Mouse (Mus musculus) myocyte (in vitro differentiated cells): ENCODE results near the gene Arel1.

ENCODE experiments used
- E2F4 ChIP-seq: IDR thresholded peaks from one replicate; pipeline ENCODE4 v1.6.1; 2011; ENCODE audit warnings: mild to moderate bottlenecking, control low read depth, moderate library complexity; ENCODE audit not compliant: insufficient read depth
- MAX ChIP-seq: IDR thresholded peaks from one replicate; pipeline ENCODE4 v1.6.1; 2011; ENCODE audit warnings: low read depth, mild to moderate bottlenecking, control low read depth
- MYOD1 ChIP-seq, 3 experiments: IDR thresholded peaks; one replicate each; pipeline ENCODE4 v1.6.1; 2011; ENCODE audit warnings: control low read depth in 2 of 3, low read depth in 2 of 3, mild to moderate bottlenecking in 2 of 3, moderate library complexity in 1 of 3; ENCODE audit not compliant: insufficient read length in 2 of 3, control insufficient read depth in 1 of 3
- MYOG ChIP-seq, 3 experiments: IDR thresholded peaks; one replicate each; pipeline ENCODE4 v1.6.1; 2011; ENCODE audit warnings: control low read depth in 2 of 3, low read depth in 2 of 3, mild to moderate bottlenecking in 2 of 3; ENCODE audit not compliant: insufficient read length in 2 of 3, control insufficient read depth in 1 of 3, insufficient read depth in 1 of 3
- POLR2A ChIP-seq: IDR thresholded peaks from one replicate; pipeline ENCODE4 v1.6.1; 2011; ENCODE audit warnings: low read depth, mild to moderate bottlenecking, control low read depth, moderate library complexity; ENCODE audit not compliant: insufficient read length
- TCF12 ChIP-seq: IDR thresholded peaks from one replicate; pipeline ENCODE4 v1.6.1; 2011; ENCODE audit warnings: mild to moderate bottlenecking, control low read depth; ENCODE audit not compliant: poor library complexity, insufficient read depth, severe bottlenecking

DNA sequence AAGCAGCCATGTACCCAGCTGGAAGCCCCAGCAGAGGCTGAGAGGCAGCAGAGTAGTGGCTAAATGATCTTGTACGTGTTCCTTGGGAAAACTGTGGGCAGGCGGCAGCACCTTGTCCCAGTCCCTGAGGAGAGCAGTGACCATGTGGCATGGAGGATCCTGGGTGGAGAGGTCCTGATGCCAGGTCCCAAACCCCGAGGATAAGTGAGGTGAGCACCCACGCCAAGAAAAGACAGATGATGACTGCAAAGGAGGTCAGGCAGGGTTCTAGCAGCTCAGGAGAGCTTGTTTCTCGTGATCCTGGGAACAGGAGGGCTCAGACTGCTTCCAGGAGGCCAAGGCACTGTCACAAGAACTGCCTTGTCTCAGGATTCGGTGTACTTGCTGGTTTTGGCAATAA lies 51.9 kb downstream of the Arel1 start:
- TF ChIP-seq MAX = no peak
- TF ChIP-seq POLR2A = no peak
- TF ChIP-seq E2F4 = no peak
- TF ChIP-seq MYOG (IDR thresholded peaks at IDR 0.05; ENCODE audit: control insufficient read depth in 1 of 3, insufficient read depth in 1 of 3, insufficient read length in 2 of 3, low read depth in 2 of 3) = no peak
- TF ChIP-seq MYOD1 (IDR thresholded peaks at IDR 0.05; ENCODE audit: control insufficient read depth in 1 of 3, insufficient read length in 2 of 3, low read depth in 2 of 3) = no peak
- no peak for TF ChIP-seq TCF12
